Mouse (Mus musculus): ENCODE measurements around the gene Vps26c. TPM values are rescaled to one million over a fixed set of nuclear protein-coding genes. Genes with fewer than 3 reads are reported as not detected.

Gene Vps26c
- total and polyA plus RNA-seq, 3 experiments, result 40.0 to 75.5 (median 46.9) TPM

DNA sequence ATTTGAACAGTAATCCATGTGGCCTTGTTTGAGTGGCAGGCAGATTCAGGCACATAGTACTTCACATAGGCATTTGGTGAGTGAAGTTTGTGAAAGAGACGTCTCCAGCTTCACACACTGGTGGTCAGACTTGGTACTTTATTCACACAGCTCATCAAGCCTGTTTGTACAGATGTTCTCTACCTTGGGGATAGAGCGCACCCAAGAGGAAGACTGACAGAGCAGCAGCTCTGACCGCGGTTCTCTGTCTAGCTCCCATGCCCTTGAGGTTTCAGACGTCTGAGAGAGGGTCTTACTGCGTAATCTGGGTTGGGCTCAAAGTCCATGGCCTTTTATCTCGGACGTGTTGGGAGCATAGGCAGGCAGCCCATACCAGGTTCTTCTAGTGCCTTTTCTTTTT lies 77.5 kb downstream of the Vps26c start:
- dilution Hi-C loops (cut with MboI; ENCODE audit: extremely low pct_ligation_motif_present, extremely low pct_unique_long_range_greater_than_20kb, low sequenced_read_pairs), result no loop called here
- peak; percentile 42 for DNase-seq (ENCODE audit: extremely low read depth)
- TF ChIP-seq ZMIZ1 (IDR thresholded peaks at IDR 0.05; ENCODE audit: low read depth, low read length), result no peak
- TF ChIP-seq POLR2AphosphoS2 (IDR thresholded peaks at IDR 0.05; ENCODE audit: low read depth, low read length), result no peak
- TF ChIP-seq JUND (conservative IDR thresholded peaks at IDR 0.05; ENCODE audit: low read depth, low read length), result no peak
- TF ChIP-seq JUN (IDR thresholded peaks at IDR 0.05; ENCODE audit: insufficient read depth, low read depth, low read length), result no peak
- no peak for TF ChIP-seq CHD1 (IDR thresholded peaks at IDR 0.05; ENCODE audit: low read depth, low read length)
- no peak for TF ChIP-seq NRF1 (IDR thresholded peaks at IDR 0.05; ENCODE audit: low read depth, low read length)
- no peak for TF ChIP-seq TBP (conservative IDR thresholded peaks at IDR 0.05; ENCODE audit: low read depth, low read length)
- TF ChIP-seq RAD21 (IDR thresholded peaks at IDR 0.05; ENCODE audit: low read depth, low read length), result peak; percentile 67
- TF ChIP-seq PAX5 (IDR thresholded peaks at IDR 0.05; ENCODE audit: low read length), result no peak
- TF ChIP-seq ZKSCAN1 (IDR thresholded peaks at IDR 0.05; ENCODE audit: borderline replicate concordance, low read depth, low read length), result no peak
- no peak for TF ChIP-seq IRF4 (IDR thresholded peaks at IDR 0.05; ENCODE audit: low read depth, low read length)
- no peak for TF ChIP-seq ZC3H11A (IDR thresholded peaks at IDR 0.05; ENCODE audit: low read depth, low read length)
- TF ChIP-seq E2F4 (IDR thresholded peaks at IDR 0.05; ENCODE audit: insufficient replicate concordance, low read depth, low read length), result no peak
- TF ChIP-seq USF2 (conservative IDR thresholded peaks at IDR 0.05; ENCODE audit: low read depth, low read length), result no peak
- no peak for TF ChIP-seq NELFE (IDR thresholded peaks at IDR 0.05; ENCODE audit: low read depth, low read length)
- no peak for TF ChIP-seq CHD2 (IDR thresholded peaks at IDR 0.05; ENCODE audit: low read length)
- no peak for TF ChIP-seq MEF2A (IDR thresholded peaks at IDR 0.05; ENCODE audit: borderline replicate concordance, low read depth, low read length)
- no peak for TF ChIP-seq USF1 (IDR thresholded peaks at IDR 0.05; ENCODE audit: low read depth, low read length)
- TF ChIP-seq EP300 (IDR thresholded peaks at IDR 0.05; ENCODE audit: low read length), result no peak
- TF ChIP-seq SMC3 (IDR thresholded peaks at IDR 0.05; ENCODE audit: low read depth, low read length), result peak; percentile 37
- peak in 1 of 2 experiments; percentile 63; a peak in 2 of 4 replicates for TF ChIP-seq CTCF (conservative IDR thresholded peaks at IDR 0.05 in 1 of 2, IDR thresholded peaks at IDR 0.05 in 1 of 2; ENCODE audit: low read depth in 2 of 2, low read length in 2 of 2)
- no peak for TF ChIP-seq ETS1 (conservative IDR thresholded peaks at IDR 0.05; ENCODE audit: low read depth, low read length)
- no peak for TF ChIP-seq MXI1 (IDR thresholded peaks at IDR 0.05; ENCODE audit: low read depth, low read length)
- TF ChIP-seq MAX (IDR thresholded peaks at IDR 0.05; ENCODE audit: low read length), result no peak
- TF ChIP-seq UBTF (IDR thresholded peaks at IDR 0.05; ENCODE audit: low read depth, low read length), result no peak
- TF ChIP-seq RCOR1 (conservative IDR thresholded peaks at IDR 0.05; ENCODE audit: low read depth, low read length), result no peak
- no peak overlapping the region for H3K9ac ChIP-seq (ENCODE audit: insufficient read depth, low read depth)
- no peak overlapping the region for H3K4me3 ChIP-seq (replicated peaks in 1 of 3; ENCODE audit: low read depth in 2 of 3, low read length in 2 of 3, poor library complexity in 1 of 3)
- no peak overlapping the region for H3K4me2 ChIP-seq (ENCODE audit: insufficient read depth, low read depth, poor library complexity, severe bottlenecking)
- H3K27ac ChIP-seq (ENCODE audit: insufficient read depth, low read depth), result no peak overlapping the region
- no peaks in the 10 kb centered on the region for H3K9me3 ChIP-seq (replicated peaks; ENCODE audit: low read length)
- peaks cover 56 to 87% of the 10 kb centered on the region in 2 experiments for H3K36me3 ChIP-seq (replicated peaks in 1 of 2; ENCODE audit: control insufficient read depth in 1 of 2, insufficient read depth in 1 of 2, low read length in 1 of 2)
- in situ Hi-C loops (cut with MboI; ENCODE audit: low pct_ligation_motif_present, low pct_unique_long_range_greater_than_20kb, low sequenced_read_pairs), result no loop called here
- H3K4me1 ChIP-seq (ENCODE audit: control insufficient read depth in 1 of 2, insufficient read depth in 2 of 2), result no peaks in the 10 kb centered on the region
- no peaks in the 10 kb centered on the region for H3K79me2 ChIP-seq (replicated peaks; ENCODE audit: control insufficient read depth, extremely low read depth, insufficient read depth, poor library complexity, severe bottlenecking)
- no peaks in the 10 kb centered on the region for H3K27me3 ChIP-seq (replicated peaks)

Other genes with a start within 250 kb of the Vps26c start
- gene Hlcs, start 213.3 kb downstream of the Vps26c start, total RNA-seq (2012; rRNA removed), result 7.8 and 9.4 TPM in 2 replicates
- gene Hlcs, start 213.3 kb downstream of the Vps26c start, total RNA-seq (2014; rRNA removed), result 4.2 and 5.3 TPM in 2 replicates
- gene Hlcs, start 213.3 kb downstream of the Vps26c start, polyA plus RNA-seq (2012; ENCODE audit: insufficient read length, low read depth), result 11.3 and 12.5 TPM in 2 replicates
- 6.1 and 6.5 TPM in 2 replicates for gene Ripply3, start 198.4 kb downstream of the Vps26c start, total RNA-seq (2012; rRNA removed)
- gene Ripply3, start 198.4 kb downstream of the Vps26c start, total RNA-seq (2014; rRNA removed), result 0.20 and 0.28 TPM in 2 replicates
- gene Ripply3, start 198.4 kb downstream of the Vps26c start, polyA plus RNA-seq (2012; ENCODE audit: insufficient read length, low read depth), result 1.0 and 1.3 TPM in 2 replicates
- 65.2 and 74.5 TPM in 2 replicates for gene Ttc3, start 156.2 kb downstream of the Vps26c start, total RNA-seq (2012; rRNA removed)
- gene Ttc3, start 156.2 kb downstream of the Vps26c start, total RNA-seq (2014; rRNA removed), result 59.0 TPM in 2 replicates
- 67.7 and 73.4 TPM in 2 replicates for gene Ttc3, start 156.2 kb downstream of the Vps26c start, polyA plus RNA-seq (2012; ENCODE audit: insufficient read length, low read depth)
- gene Pigp, start 155.0 kb downstream of the Vps26c start, total RNA-seq (2012; rRNA removed), result 55.9 and 63.8 TPM in 2 replicates
- gene Pigp, start 155.0 kb downstream of the Vps26c start, total RNA-seq (2014; rRNA removed), result 163 and 167 TPM in 2 replicates
- gene Pigp, start 155.0 kb downstream of the Vps26c start, polyA plus RNA-seq (2012; ENCODE audit: insufficient read length, low read depth), result 103 and 104 TPM in 2 replicates
- gene Dyrk1a, start 43.2 kb upstream of the Vps26c start, total RNA-seq (2012; rRNA removed), result 32.4 and 36.1 TPM in 2 replicates
- gene Dyrk1a, start 43.2 kb upstream of the Vps26c start, total RNA-seq (2014; rRNA removed), result 39.2 and 40.4 TPM in 2 replicates
- 42.9 and 53.7 TPM in 2 replicates for gene Dyrk1a, start 43.2 kb upstream of the Vps26c start, polyA plus RNA-seq (2012; ENCODE audit: insufficient read length, low read depth)